Mouse (Mus musculus): Measurements from ENCODE around the gene Lef1. TPM values are rescaled to one million over a fixed set of nuclear protein-coding genes. Genes with fewer than 3 reads are reported as not detected.

Gene Lef1
- total and polyA plus RNA-seq, 3 experiments: 0.18 to 0.54 TPM; not detected in 1

GRCm38 (mm10) chr3:131109066-131109685 is 1.1 kb upstream of the Lef1 start:
- Histone ChIP-seq H3K36me3 (ENCODE audit: control insufficient read depth in 1 of 2, insufficient read depth in 2 of 2, low read length in 2 of 2) (no peaks in the 10 kb centered on the region), H3K27ac (ENCODE audit: control insufficient read depth, low read depth, low read length) (no peak overlapping the region), H3K4me1 (ENCODE audit: control insufficient read depth in 1 of 2, insufficient read depth in 2 of 2, low read length in 2 of 2) (no peaks in the 10 kb centered on the region), H3K4me3 (ENCODE audit: control insufficient read depth in 1 of 2, insufficient read depth in 1 of 2, low read depth in 2 of 2, low read length in 2 of 2) (no peak overlapping the region), H3K9ac (ENCODE audit: control insufficient read depth, low read depth, low read length, poor library complexity, severe bottlenecking) (no peak overlapping the region), H3K79me2 (ENCODE audit: control insufficient read depth, insufficient read depth, low read length, poor library complexity) (no peaks in the 10 kb centered on the region), H3K9me3 (replicated peaks; ENCODE audit: insufficient read depth, low read length) (no peaks in the 10 kb centered on the region), H3K27me3 (ENCODE audit: control insufficient read depth in 1 of 2, insufficient read depth in 2 of 2, low read length in 2 of 2) (no peaks in the 10 kb centered on the region)
- no peak for TF ChIP-seq ZNF384 (IDR thresholded peaks at IDR 0.05; ENCODE audit: low read depth, low read length)
- no peak for TF ChIP-seq SIN3A (IDR thresholded peaks at IDR 0.05; ENCODE audit: low read length)
- TF ChIP-seq MAX (IDR thresholded peaks at IDR 0.05; ENCODE audit: low read length): no peak
- no peak for TF ChIP-seq ZMIZ1 (IDR thresholded peaks at IDR 0.05; ENCODE audit: low read depth, low read length)
- TF ChIP-seq TCF12 (IDR thresholded peaks at IDR 0.05; ENCODE audit: low read depth, low read length): no peak
- no peak for TF ChIP-seq CHD1 (IDR thresholded peaks at IDR 0.05; ENCODE audit: low read depth, low read length)
- TF ChIP-seq USF1 (IDR thresholded peaks at IDR 0.05; ENCODE audit: low read depth, low read length): no peak
- no peak for TF ChIP-seq MYB (IDR thresholded peaks at IDR 0.05; ENCODE audit: low read depth, low read length)
- TF ChIP-seq ZC3H11A (IDR thresholded peaks at IDR 0.05; ENCODE audit: low read depth, low read length): no peak
- no peak for TF ChIP-seq KAT2A (conservative IDR thresholded peaks at IDR 0.05; ENCODE audit: low read depth, low read length)
- no peak for DNase-seq (ENCODE audit: low read depth, low spot score)

GRCm38 (mm10) chr3:131109686-131110070 is 593 bp upstream of the Lef1 start:
- no peaks in the 10 kb centered on the region for H3K9me3 ChIP-seq (replicated peaks; ENCODE audit: insufficient read depth, low read length)
- H3K79me2 ChIP-seq (ENCODE audit: control insufficient read depth, insufficient read depth, low read length, poor library complexity): no peaks in the 10 kb centered on the region
- no peak for TF ChIP-seq ZNF384 (IDR thresholded peaks at IDR 0.05; ENCODE audit: low read depth, low read length)
- no peak for TF ChIP-seq KAT2A (conservative IDR thresholded peaks at IDR 0.05; ENCODE audit: low read depth, low read length)
- TF ChIP-seq CHD1 (IDR thresholded peaks at IDR 0.05; ENCODE audit: low read depth, low read length): no peak
- no peak for TF ChIP-seq ETS1 (IDR thresholded peaks at IDR 0.05; ENCODE audit: low read depth, low read length)
- TF ChIP-seq HCFC1 (IDR thresholded peaks at IDR 0.05; ENCODE audit: low read depth, low read length): no peak
- no peak for TF ChIP-seq MEF2A (IDR thresholded peaks at IDR 0.05; ENCODE audit: extremely low read depth, insufficient replicate concordance, low read depth, low read length, poor library complexity, severe bottlenecking)
- no peak for TF ChIP-seq CTCF (IDR thresholded peaks at IDR 0.05 in 2 of 3, conservative IDR thresholded peaks at IDR 0.05 in 1 of 3; ENCODE audit: control insufficient read depth in 1 of 3, insufficient read depth in 1 of 3, low read depth in 2 of 3, low read length in 3 of 3, poor library complexity in 1 of 3, severe bottlenecking in 1 of 3)
- no peaks in the 10 kb centered on the region for H3K36me3 ChIP-seq (ENCODE audit: control insufficient read depth in 1 of 2, insufficient read depth in 2 of 2, low read length in 2 of 2)
- no peaks in the 10 kb centered on the region for H3K27me3 ChIP-seq (ENCODE audit: control insufficient read depth in 1 of 2, insufficient read depth in 2 of 2, low read length in 2 of 2)
- no peak overlapping the region for H3K4me3 ChIP-seq (ENCODE audit: control insufficient read depth in 1 of 2, insufficient read depth in 1 of 2, low read depth in 2 of 2, low read length in 2 of 2)
- H3K27ac ChIP-seq (ENCODE audit: control insufficient read depth, low read depth, low read length): no peak overlapping the region
- no peaks in the 10 kb centered on the region for H3K4me1 ChIP-seq (ENCODE audit: control insufficient read depth in 1 of 2, insufficient read depth in 2 of 2, low read length in 2 of 2)
- H3K9ac ChIP-seq (ENCODE audit: control insufficient read depth, low read depth, low read length, poor library complexity, severe bottlenecking): no peak overlapping the region
- DNase-seq (ENCODE audit: low read depth, low spot score): no peak

Measured in MEL (cell line).